Mouse (Mus musculus) heart, postnatal 0 days (tissue): Measurements from ENCODE around the gene Cbx3. TPM values are rescaled to one million over a fixed set of nuclear protein-coding genes. Genes with fewer than 3 reads are reported as not detected.
"Not testable (repeated sequence)": the region's sequence is repeated elsewhere in the genome, so short reads cannot be mapped to it uniquely, and the experiment has no call there.

ENCODE experiments used
- ATAC-seq: fragments of 200-750 bp; cut with Nextera tagmentation; 2 replicates; pipeline ENCODE4 v1.8.0; 2017; ENCODE audit warnings: low read depth, moderate number of reproducible peaks, moderate library complexity; ENCODE audit not compliant: insufficient read depth
- DNase-seq: peaks from one replicate; pipeline ENCODE4 v3.0.0-alpha.2; 2016; ENCODE audit warnings: low spot score
- H3K27ac ChIP-seq: fragments of 300-500 bp; sonication (generic); 2 replicates; pipeline ENCODE4 v1.5.1; 2014; ENCODE audit warnings: low read depth, mild to moderate bottlenecking
- H3K27me3 ChIP-seq: fragments of 300-500 bp; sonication (generic); 2 replicates; pipeline ENCODE4 v1.6.1; 2014; ENCODE audit warnings: low read length, mixed read lengths; ENCODE audit not compliant: control insufficient read depth, insufficient read depth
- H3K36me3 ChIP-seq: fragments of 300-500 bp; sonication (generic); replicated peaks from 2 replicates; pipeline ENCODE4 v1.6.1; 2014; ENCODE audit warnings: low read length, mixed read lengths; ENCODE audit not compliant: control insufficient read depth, insufficient read depth
- H3K4me1 ChIP-seq: fragments of 300-500 bp; sonication (generic); 2 replicates; pipeline ENCODE4 v1.6.1; 2014; ENCODE audit warnings: antibody characterized with exemption; ENCODE audit not compliant: control insufficient read depth, insufficient read depth
- H3K4me2 ChIP-seq: fragments of 300-500 bp; sonication (generic); 2 replicates; pipeline ENCODE4 v1.6.1; 2014; ENCODE audit warnings: low read depth, mild to moderate bottlenecking, low read length, moderate library complexity
- H3K4me3 ChIP-seq: fragments of 300-500 bp; sonication (generic); 2 replicates; pipeline ENCODE4 v1.5.1; 2014; ENCODE audit warnings: low read depth, low read length
- H3K9ac ChIP-seq: fragments of 300-500 bp; sonication (generic); replicated peaks from 2 replicates; pipeline ENCODE4 v1.6.1; 2014; ENCODE audit warnings: low read depth, low read length, mixed read lengths
- H3K9me3 ChIP-seq: fragments of 300-500 bp; sonication (generic); replicated peaks from 2 replicates; pipeline ENCODE4 v1.6.1; 2016; ENCODE audit warnings: low read length; ENCODE audit not compliant: control insufficient read depth
- CTCF ChIP-seq: IDR thresholded peaks from 2 replicates; pipeline ENCODE4 v1.5.1; 2016; ENCODE audit warnings: antibody characterized with exemption, control low read depth, low read depth
- EP300 ChIP-seq: IDR thresholded peaks from 2 replicates; pipeline ENCODE4 v1.6.1; 2016; ENCODE audit warnings: antibody characterized with exemption, low read depth
- WGBS: fragments of 180-500 bp; shearing (Covaris S2); extraction: QIAGEN DNeasy Blood & Tissue Kit; methylation state at CpG from one replicate; pipeline ENCODE4 v1.1.7; 2014; 5-methylcytosine and 5-hydroxymethylcytosine counted together
- polyA plus RNA-seq: library from polyadenylated mRNA; unstranded; fragments of >200 nt; fragmentation: Nextera tagmentation; extraction: Ambion mirVana; gene quantifications from 2 replicates; pipeline ENCODE4 v1.2.1, GENCODE M21; 2015
- total RNA-seq: library from RNA; depleted of rRNA; stranded (reverse); fragments of >200 nt; gene quantifications from 2 replicates; pipeline ENCODE4 v1.2.3, GENCODE M21; 2014; ENCODE audit warnings: low replicate concordance

The Cbx3 gene
- total and polyA plus RNA-seq, 2 experiments from 2014 or later, result 66.0 to 270 TPM

- no peak for ATAC-seq
- Histone ChIP-seq H3K27ac (no peak overlapping the region), H3K27me3 (no peaks in the 10 kb centered on the region), H3K4me3 (peak overlapping the region; percentile 99), H3K4me1 (peaks cover 9% of the 10 kb centered on the region), H3K4me2 (peak overlapping the region; percentile 75), H3K36me3 (peaks cover 25% of the 10 kb centered on the region), H3K9ac (0 out of 2 replicates have a peak overlapping the region, but pooled peaks have one; percentile 97), H3K9me3 (no peaks in the 10 kb centered on the region)
- TF ChIP-seq CTCF, result no peak
- TF ChIP-seq EP300, result no peak
- DNase-seq, result no peak
- WGBS, result 18% methylated on average over 3 of the region's 3 CpGs
Observed at GRCm38 (mm10) chr6:51471782-51472181, 1.6 kb downstream of the Cbx3 start.

DNA sequence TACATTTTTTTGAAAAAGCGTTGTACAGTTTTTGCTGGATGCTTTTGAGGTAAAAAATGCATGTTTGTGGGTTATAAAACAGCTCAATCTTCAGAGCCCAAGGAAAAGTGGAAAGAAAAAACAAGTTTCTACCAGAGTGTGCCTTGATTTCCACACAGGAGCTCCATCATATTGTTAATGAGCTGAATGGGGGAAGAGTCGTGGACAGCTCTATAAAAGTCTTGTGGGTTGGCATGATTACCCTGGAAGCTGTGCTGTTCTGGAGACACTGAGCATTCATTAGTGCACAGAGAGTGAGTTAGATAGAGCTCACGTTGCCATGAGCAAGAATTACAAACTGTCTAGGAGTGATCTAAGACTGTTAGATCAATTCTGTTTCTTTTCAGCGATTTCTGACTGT is 2.1 kb downstream of the Cbx3 start:
- peak overlapping the region; percentile 99; the same call in 1 of the 2 replicates for H3K4me3 ChIP-seq
- H3K4me2 ChIP-seq, result peak overlapping the region; percentile 75
- no peak for ATAC-seq
- H3K27me3 ChIP-seq, result no peaks in the 10 kb centered on the region
- H3K36me3 ChIP-seq, result peaks cover 26% of the 10 kb centered on the region
- no peaks in the 10 kb centered on the region for H3K9me3 ChIP-seq
- H3K27ac ChIP-seq, result no peak overlapping the region
- 46% methylated on average over 4 of the region's 4 CpGs for WGBS
- H3K9ac ChIP-seq, result 0 out of 2 replicates have a peak overlapping the region, but pooled peaks have one; percentile 97
- no peak for DNase-seq
- H3K4me1 ChIP-seq, result peaks cover 5% of the 10 kb centered on the region; the same call in 1 of the 2 replicates
- TF ChIP-seq CTCF (no peak), EP300 (no peak)

- WGBS, result 86% methylated on average over 4 of the region's 4 CpGs
- ATAC-seq (no peak), DNase-seq (no peak)
- Histone ChIP-seq H3K27me3 (no peaks in the 10 kb centered on the region), H3K36me3 (peaks cover 76% of the 10 kb centered on the region), H3K9me3 (no peaks in the 10 kb centered on the region), H3K4me1 (no peaks in the 10 kb centered on the region), H3K27ac (no peak overlapping the region), H3K9ac (no peak overlapping the region), H3K4me2 (no peak overlapping the region), H3K4me3 (no peak overlapping the region)
- no peak for TF ChIP-seq CTCF
Observed at GRCm38 (mm10) chr6:51479136-51479731, 9.1 kb downstream of the Cbx3 start.

DNA sequence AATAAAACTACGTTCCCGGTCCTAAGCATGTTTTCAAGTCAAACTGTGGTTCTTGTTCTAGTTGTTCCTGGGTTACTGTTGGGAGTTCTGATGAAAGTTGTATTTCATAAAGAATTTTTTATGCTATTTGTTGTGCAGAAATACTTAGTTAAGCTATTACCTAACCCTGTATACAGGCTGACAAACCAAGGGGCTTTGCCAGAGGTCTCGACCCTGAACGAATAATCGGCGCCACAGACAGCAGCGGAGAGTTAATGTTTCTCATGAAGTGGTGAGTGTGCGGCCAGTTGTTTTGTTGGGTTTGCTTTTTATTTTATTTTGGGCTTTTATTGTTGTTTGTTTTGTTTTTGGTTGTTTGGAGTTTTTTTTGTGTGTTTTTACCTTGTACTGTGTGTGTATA is 11.4 kb downstream of the Cbx3 start:
- TF ChIP-seq EP300 (no peak), CTCF (no peak)
- Histone ChIP-seq H3K9me3 (no peaks in the 10 kb centered on the region), H3K4me1 (peaks cover 7% of the 10 kb centered on the region; the same call in 1 of the 2 replicates), H3K27ac (no peak overlapping the region), H3K9ac (no peak overlapping the region), H3K36me3 (peaks cover 59% of the 10 kb centered on the region), H3K27me3 (no peaks in the 10 kb centered on the region), H3K4me3 (no peak overlapping the region), H3K4me2 (no peak overlapping the region)
- 92% methylated on average over 8 of the region's 8 CpGs for WGBS
- DNase-seq (no peak), ATAC-seq (no peak)

- Histone ChIP-seq H3K9ac (no peak overlapping the region), H3K4me1 (peaks cover 7% of the 10 kb centered on the region; the same call in 1 of the 2 replicates), H3K27ac (no peak overlapping the region), H3K27me3 (no peaks in the 10 kb centered on the region), H3K36me3 (peaks cover 41% of the 10 kb centered on the region), H3K4me3 (no peak overlapping the region), H3K9me3 (0 out of 2 replicates have a peak, but pooled peaks cover 10% of the 10 kb centered on the region), H3K4me2 (no peak overlapping the region)
- TF ChIP-seq CTCF (no peak), EP300 (no peak)
- 92% methylated on average over 3 of the region's 3 CpGs for WGBS
- DNase-seq, result no peak
- no peak for ATAC-seq
Observed at GRCm38 (mm10) chr6:51483861-51484260, 13.7 kb downstream of the Cbx3 start.

GRCm38 (mm10) chr6:51484556-51484955 is 14.4 kb downstream of the Cbx3 start:
- ATAC-seq, H3K27me3 ChIP-seq, DNase-seq, H3K4me2 ChIP-seq, H3K9me3 ChIP-seq, H3K4me1 ChIP-seq, H3K27ac ChIP-seq, H3K4me3 ChIP-seq, H3K9ac ChIP-seq: not testable (repeated sequence)
- peaks cover 34% of the 10 kb centered on the region for H3K36me3 ChIP-seq
- 88% methylated on average over 8 of the region's 8 CpGs for WGBS
